Mouse (Mus musculus) liver, postnatal 0 days (tissue): Measurements from ENCODE around the gene Cps1.

ENCODE experiments used
- CTCF ChIP-seq: sonication (generic); IDR thresholded peaks from 2 replicates; pipeline ENCODE4 v1.5.1; 2016; ENCODE audit warnings: antibody characterized with exemption, low read depth
- EP300 ChIP-seq: IDR thresholded peaks from 2 replicates; pipeline ENCODE4 v1.6.1; 2016; ENCODE audit warnings: antibody characterized with exemption, low read depth, mild to moderate bottlenecking

GRCm38 (mm10) chr1:67183532-67183931 lies 60.7 kb downstream of the Cps1 start:
- TF ChIP-seq CTCF (no peak), EP300 (no peak)
